Comparison of ENCODE assay signal across 28 mouse cellular contexts in the genomic region with DNA sequence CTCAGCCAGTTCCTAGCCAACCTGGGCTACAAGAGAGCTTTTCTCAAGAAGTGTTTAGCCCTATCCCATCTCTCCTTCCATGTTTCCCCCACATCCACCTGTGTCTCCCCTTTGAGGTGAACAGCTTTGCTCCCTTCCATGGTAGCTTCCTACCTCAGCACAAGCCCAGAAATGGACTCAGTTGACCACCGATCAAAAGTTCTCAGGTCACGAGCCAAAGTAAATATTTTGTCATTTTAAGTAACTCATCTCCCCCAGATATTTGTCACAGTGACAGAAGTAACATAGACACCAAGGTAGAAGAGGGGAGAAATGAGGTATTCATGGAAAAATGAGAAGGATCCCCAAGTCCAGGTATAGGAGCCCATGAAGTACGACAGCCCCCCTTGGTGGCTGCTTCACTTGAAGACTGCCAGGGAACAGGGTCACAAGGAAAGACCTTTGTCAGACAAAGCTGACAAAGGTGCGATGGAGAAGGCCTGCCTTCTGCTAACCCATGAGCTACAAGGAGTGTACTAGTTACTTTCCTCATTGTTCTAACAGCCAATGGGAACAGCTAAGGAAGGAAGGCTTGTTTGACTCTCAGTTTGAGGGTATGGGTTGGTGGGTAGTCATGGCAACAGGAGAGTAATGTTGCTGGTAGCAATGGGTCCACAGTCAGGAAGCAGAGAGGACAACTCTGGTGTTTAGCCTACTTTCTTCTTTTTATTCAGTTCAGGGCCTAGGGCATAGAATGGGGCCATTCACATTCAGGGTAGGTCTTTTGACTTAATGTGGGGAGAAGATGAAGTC.
"Had no signal": no experiment of that assay in that cellular context is flagged by ENCODE, and none has a peak within 500 bp of the region (broad histone marks: within the 10 kb centered on the region; RNA-seq: fewer than 3 reads in every experiment).

No protein-coding gene starts in this region.

- H3K4me1 ChIP-seq: embryonic facial prominence, embryonic 12.5 days; forebrain, embryonic 13.5 days had no signal

- H3K9me3 ChIP-seq: embryonic facial prominence, embryonic 10.5 days; embryonic facial prominence, embryonic 12.5 days; embryonic facial prominence, embryonic 13.5 days; embryonic facial prominence, embryonic 15.5 days; forebrain, embryonic 10.5 days; forebrain, embryonic 12.5 days; forebrain, embryonic 13.5 days; forebrain, embryonic 15.5 days had no signal

- ATAC-seq: forebrain, embryonic 13.5 days; forebrain, embryonic 14.5 days; forebrain, embryonic 15.5 days; forebrain, embryonic 16.5 days; forebrain, postnatal 0 days had no signal

- H3K27me3 ChIP-seq: embryonic facial prominence, embryonic 12.5 days; embryonic facial prominence, embryonic 13.5 days; embryonic facial prominence, embryonic 15.5 days; forebrain, embryonic 12.5 days; forebrain, embryonic 13.5 days; forebrain, embryonic 15.5 days had no signal

- DNase-seq: cerebellum, adult 2 months; cerebellum, adult 8-10 months; cerebellum, adult 9-10 months; cerebellum, adult 9-11 months; cerebellum, postnatal 10 days; cerebellum, postnatal 14 days; cerebellum, postnatal 25 days; cerebellum, postnatal 36 days; embryo, embryonic 11 days; forebrain, postnatal 0 days; gastrocnemius, adult 2 months; gastrocnemius, postnatal 10 days; gastrocnemius, postnatal 14 days; gastrocnemius, postnatal 25 days; gastrocnemius, postnatal 36 days; heart, adult 11 months; heart, adult 18-20 months had no signal

- H3K27ac ChIP-seq: embryonic facial prominence, embryonic 10.5 days; embryonic facial prominence, embryonic 12.5 days; embryonic facial prominence, embryonic 13.5 days; embryonic facial prominence, embryonic 15.5 days; forebrain, embryonic 10.5 days; forebrain, embryonic 12.5 days; forebrain, embryonic 13.5 days; forebrain, embryonic 15.5 days; gastrocnemius, adult 2 months had no signal

- H3K4me3 ChIP-seq: embryonic facial prominence, embryonic 10.5 days; embryonic facial prominence, embryonic 12.5 days; embryonic facial prominence, embryonic 13.5 days; embryonic facial prominence, embryonic 15.5 days; erythroblast, embryonic 14.5 days; forebrain, embryonic 10.5 days; forebrain, embryonic 12.5 days; forebrain, embryonic 13.5 days; forebrain, embryonic 15.5 days; gastrocnemius, adult 2 months had no signal

- H3K9ac ChIP-seq: embryonic facial prominence, embryonic 12.5 days; embryonic facial prominence, embryonic 13.5 days; embryonic facial prominence, embryonic 15.5 days; forebrain, embryonic 12.5 days; forebrain, embryonic 13.5 days; forebrain, embryonic 15.5 days; forebrain, postnatal 0 days had no signal

- H3K36me3 ChIP-seq: embryonic facial prominence, embryonic 12.5 days; embryonic facial prominence, embryonic 13.5 days; forebrain, embryonic 15.5 days had no signal

- H3K4me2 ChIP-seq: embryonic facial prominence, embryonic 12.5 days; embryonic facial prominence, embryonic 13.5 days; embryonic facial prominence, embryonic 15.5 days; forebrain, embryonic 12.5 days; forebrain, embryonic 13.5 days; forebrain, embryonic 15.5 days had no signal
